Mouse (Mus musculus) urinary bladder, postnatal 14 days (tissue): ENCODE data around the gene Slc6a13.

Experiments used
- DNase-seq: peaks from one replicate; pipeline ENCODE4 v3.0.0; 2021; ENCODE audit warnings: low spot score

Gene Slc6a13

GRCm38 (mm10) chr6:121326486-121327069 is 26.6 kb downstream of the Slc6a13 start:
- no peak for DNase-seq

- DNase-seq = no peak
Observed at GRCm38 (mm10) chr6:121328417-121328884, 28.4 kb downstream of the Slc6a13 start.

DNA sequence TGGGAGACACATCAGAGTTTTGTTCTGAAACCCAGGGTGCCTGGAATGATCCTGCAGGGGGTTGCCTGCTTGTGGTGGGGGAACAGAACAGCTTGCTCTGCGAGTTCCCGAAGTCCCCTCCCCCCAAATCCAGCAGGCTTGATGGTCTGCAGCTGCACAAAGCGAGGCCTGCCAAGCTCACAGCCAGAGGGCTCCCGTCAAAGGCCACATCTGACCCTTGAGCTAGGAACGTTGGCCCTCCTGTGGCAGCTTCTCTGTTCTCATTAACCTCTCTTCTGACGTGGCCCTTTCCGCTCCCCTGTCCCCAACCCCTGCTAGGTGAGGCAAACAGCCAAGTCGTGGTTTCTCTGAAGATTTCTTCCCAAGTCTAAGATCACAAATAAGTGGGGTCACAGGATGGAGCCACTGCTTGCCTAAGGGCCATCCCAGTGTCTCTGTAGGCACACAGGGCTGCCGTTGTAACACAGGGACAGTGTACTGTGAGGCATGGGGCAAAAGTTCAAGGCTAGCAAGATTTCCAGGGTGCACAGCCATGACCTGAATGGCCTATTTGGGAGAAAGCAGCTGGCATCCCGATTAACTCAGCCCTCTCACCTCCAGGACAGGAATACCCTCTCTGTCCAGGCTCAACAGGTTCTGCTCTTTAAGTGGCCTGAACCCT is 30.0 kb downstream of the Slc6a13 start:
- DNase-seq = no peak

DNA sequence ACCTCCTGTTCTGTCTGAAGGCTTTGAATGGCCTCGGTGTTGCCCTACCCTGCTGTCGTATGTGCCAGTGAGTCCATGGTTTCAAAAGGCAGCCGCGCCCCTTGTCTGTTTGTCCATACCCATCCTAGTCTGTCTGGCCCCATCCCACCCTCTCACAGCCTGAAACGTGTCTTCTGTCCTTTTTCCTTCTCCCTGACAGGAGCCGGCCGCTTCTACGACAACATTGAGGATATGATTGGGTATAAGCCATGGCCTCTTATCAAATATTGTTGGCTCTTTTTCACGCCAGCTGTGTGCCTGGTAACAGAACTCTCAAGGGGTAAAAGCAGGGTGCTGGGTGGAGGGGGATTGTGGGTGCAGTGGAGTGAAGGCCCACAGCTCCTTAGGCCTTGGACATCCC is 35.8 kb downstream of the Slc6a13 start:
- DNase-seq = no peak

GRCm38 (mm10) chr6:121336558-121336957 is 36.5 kb downstream of the Slc6a13 start:
- peak; percentile 13 for DNase-seq

DNA sequence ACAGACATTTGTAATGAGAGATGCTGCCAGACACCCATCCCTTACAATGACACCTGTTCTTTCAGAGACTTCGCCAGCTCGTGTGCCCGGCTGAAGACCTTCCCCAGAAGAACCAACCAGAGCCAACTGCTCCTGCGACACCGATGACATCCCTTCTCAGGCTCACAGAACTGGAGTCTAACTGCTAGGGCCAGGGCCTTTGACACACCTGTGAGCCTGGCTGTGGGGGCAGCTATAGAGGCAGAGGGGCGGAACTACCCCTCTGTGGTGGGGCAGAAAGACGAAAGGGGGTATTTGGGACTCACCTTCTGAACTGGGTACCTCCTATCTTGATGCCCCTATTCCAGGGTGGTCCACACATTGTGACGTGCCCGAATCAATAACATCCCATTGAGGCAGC is 37.2 kb downstream of the Slc6a13 start:
- no peak for DNase-seq

GRCm38 (mm10) chr6:121337770-121338518 is 37.9 kb downstream of the Slc6a13 start:
- peak; percentile 67 for DNase-seq

DNA sequence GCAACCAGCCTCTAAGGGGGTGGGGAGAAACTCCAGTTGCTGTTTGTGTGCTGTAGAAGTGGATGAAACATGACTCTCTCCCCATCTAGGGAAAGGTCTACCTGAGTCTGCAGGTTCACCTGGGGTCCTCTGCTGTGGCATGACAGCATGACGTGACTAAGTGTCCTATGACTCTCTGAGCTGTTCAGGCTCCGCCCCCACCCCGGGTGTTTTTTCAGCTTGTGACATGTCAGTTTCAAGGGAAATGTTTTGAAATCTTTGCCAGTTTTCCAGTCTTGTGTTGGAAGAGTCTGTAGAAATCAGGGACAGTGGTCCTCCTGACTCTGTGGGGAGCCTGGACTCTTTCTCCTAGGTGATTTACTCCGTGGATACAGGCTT is 38.5 kb downstream of the Slc6a13 start:
- DNase-seq = no peak

GRCm38 (mm10) chr6:121341650-121342049 is 41.6 kb downstream of the Slc6a13 start:
- DNase-seq = no peak

DNA sequence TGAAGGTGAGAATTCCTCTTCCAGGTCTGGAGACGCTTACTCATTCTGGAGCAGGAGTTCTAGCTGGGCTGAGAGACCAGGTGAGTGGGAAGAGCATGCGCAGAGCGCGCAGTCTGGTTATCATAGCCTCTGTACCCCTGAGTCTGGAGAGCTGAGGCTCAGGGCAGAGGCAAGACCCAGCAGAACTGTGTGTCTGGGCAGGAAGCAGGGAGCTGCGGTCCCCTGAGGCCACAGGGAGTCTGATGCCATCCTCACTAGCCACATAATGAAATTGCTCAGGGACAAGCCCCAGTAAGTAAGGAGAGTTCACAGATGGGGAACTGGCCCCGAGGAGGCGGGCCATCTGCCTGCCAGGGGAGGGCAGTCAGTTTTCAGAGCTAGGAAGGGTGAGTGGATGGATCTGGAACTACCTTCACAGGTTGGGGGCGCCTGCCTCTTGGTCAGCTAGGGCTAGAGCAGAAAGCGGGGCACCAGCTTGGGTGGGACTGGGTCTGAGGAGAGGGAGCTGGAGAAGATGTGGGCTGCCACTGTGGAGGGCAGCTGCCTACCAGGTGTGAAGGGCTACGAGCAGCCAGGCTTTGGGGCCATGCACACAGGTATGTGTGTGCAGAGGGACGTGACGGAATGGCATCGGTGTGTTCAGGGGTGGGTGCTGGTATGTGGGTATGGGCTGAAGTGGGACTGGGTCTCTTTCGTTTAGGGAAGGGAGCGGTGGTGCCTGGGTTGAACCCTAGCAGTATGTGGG is 43.2 kb downstream of the Slc6a13 start, which contains the start of gene Slc6a12:
Gene Slc6a12, plus strand, starts transcription at position 51 of the 745 bp plus-strand sequence.
- no peak for DNase-seq

DNA sequence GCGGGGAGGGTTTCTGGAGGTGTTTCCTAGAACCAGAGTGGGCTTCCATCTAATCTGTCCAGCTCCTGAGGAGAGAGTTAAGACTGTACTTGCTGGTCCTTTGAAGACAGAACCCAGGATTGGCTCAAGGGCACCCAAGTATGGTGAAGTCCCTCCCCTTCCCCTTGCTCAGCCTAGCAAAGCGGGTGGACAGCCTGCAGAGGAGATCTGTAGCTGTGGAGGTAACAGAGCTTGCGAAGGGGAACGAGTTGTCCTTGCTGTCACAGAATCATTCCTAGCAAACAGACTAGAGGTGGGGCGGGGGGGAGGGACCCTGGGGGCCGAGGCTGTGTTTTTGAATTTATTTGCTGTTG is 43.7 kb downstream of the Slc6a13 start:
- no peak for DNase-seq

GRCm38 (mm10) chr6:121344329-121344728 is 44.3 kb downstream of the Slc6a13 start:
- DNase-seq = no peak

DNA sequence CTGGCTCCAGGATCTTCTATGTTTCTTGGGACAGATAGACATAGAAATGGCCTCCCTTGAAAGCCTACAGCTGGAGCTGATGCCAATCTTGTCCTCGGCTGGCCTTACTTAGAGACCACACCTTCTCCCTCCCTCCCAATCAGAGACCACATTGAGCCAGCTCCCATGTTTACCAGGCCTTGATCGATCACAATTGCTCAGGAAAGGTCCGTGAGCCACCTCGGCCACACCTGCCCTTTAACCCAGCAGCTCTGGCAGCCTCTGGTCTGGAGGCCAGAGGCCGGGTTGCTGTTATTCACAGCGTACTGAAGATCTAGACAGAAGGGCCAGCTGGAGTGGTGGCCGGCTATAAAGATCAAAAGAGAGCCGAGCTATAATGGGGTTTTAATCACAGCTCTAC is 46.4 kb downstream of the Slc6a13 start:
- no peak for DNase-seq

GRCm38 (mm10) chr6:121352276-121352675 is 52.2 kb downstream of the Slc6a13 start:
- no peak for DNase-seq

- DNase-seq = no peak
Observed at GRCm38 (mm10) chr6:121356041-121356440, 56.0 kb downstream of the Slc6a13 start.

GRCm38 (mm10) chr6:121357232-121357631 is 57.2 kb downstream of the Slc6a13 start:
- DNase-seq = no peak

- DNase-seq = no peak
Observed at GRCm38 (mm10) chr6:121363061-121363460, 63.0 kb downstream of the Slc6a13 start.

- no peak for DNase-seq
Observed at GRCm38 (mm10) chr6:121363956-121364355, 63.9 kb downstream of the Slc6a13 start.

DNA sequence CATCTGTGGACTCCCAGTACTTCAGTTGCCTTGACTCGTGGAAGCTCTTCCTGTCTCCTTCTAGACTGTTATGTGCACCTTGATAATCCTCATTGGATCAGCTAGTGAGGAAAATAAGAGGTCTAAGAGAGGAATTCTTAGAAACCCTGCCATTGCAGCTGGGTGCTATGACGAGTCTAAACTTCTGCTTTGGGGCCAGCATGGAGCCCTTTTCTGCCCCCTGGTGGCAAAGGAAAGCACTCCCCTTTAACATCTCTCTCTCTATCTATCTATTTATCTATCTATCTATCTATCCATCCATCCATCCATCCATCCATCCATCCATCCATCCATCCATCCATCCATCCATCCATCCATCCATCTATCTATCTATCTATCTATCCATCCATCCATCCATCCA is 66.5 kb downstream of the Slc6a13 start:
- DNase-seq = peak; percentile 26

GRCm38 (mm10) chr6:121367099-121367498 is 67.1 kb downstream of the Slc6a13 start:
- DNase-seq = no peak

- no peak for DNase-seq
Observed at GRCm38 (mm10) chr6:121371197-121371980, 71.4 kb downstream of the Slc6a13 start.

- DNase-seq = no peak
Observed at GRCm38 (mm10) chr6:121376159-121376558, 76.1 kb downstream of the Slc6a13 start.
